Mouse (Mus musculus): ENCODE measurements at regions not wholly inside any gene's neighbourhood (a gene's known extent, or its start where the extent isn't known, plus 50 kb on each side); places are given as distances from the start of the nearest gene placed in this dataset.
A peak's percentile ranks its signal among the peaks of the same experiment; 100 is the strongest.

DNA sequence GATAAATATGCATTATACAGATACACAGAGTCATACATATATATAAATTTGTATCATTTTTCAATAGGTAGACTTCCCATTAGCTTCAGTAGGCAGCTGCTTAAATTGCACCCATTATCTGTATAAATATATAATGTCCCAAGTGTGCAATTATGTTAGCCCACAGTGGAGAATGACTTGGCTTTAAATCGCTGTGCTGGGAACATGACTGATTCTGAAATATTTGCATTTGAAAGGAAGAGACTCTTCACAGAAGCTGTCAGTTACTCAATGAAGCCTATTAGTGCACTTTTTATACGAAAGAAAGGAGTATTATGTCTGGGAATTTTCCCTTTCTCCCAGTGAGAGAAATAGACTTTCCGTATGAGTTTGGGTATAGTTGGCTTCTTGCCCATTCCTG, 242.8 kb upstream of the Pcdh7 start:
- Histone ChIP-seq H3K4me3 (ENCODE audit: control insufficient read depth in 1 of 2, insufficient read depth in 1 of 2, low read depth in 2 of 2, low read length in 2 of 2) (no peak overlapping the region), H3K9me3 (replicated peaks; ENCODE audit: insufficient read depth, low read length) (no peaks in the 10 kb centered on the region), H3K79me2 (ENCODE audit: control insufficient read depth, insufficient read depth, low read length, poor library complexity) (no peaks in the 10 kb centered on the region), H3K27me3 (ENCODE audit: control insufficient read depth in 1 of 2, insufficient read depth in 2 of 2, low read length in 2 of 2) (no peaks in the 10 kb centered on the region), H3K27ac (ENCODE audit: control insufficient read depth, low read depth, low read length) (no peak overlapping the region), H3K36me3 (ENCODE audit: control insufficient read depth in 1 of 2, insufficient read depth in 2 of 2, low read length in 2 of 2) (no peaks in the 10 kb centered on the region), H3K9ac (ENCODE audit: control insufficient read depth, low read depth, low read length, poor library complexity, severe bottlenecking) (no peak overlapping the region), H3K4me1 (ENCODE audit: control insufficient read depth in 1 of 2, insufficient read depth in 2 of 2, low read length in 2 of 2) (no peaks in the 10 kb centered on the region)
- TF ChIP-seq MEF2A (IDR thresholded peaks at IDR 0.05; ENCODE audit: extremely low read depth, insufficient replicate concordance, low read depth, low read length, poor library complexity, severe bottlenecking) (no peak), NRF1 (IDR thresholded peaks at IDR 0.05; ENCODE audit: insufficient read depth, low read depth, low read length, poor library complexity, severe bottlenecking) (no peak), POLR2AphosphoS2 (IDR thresholded peaks at IDR 0.05; ENCODE audit: low read length) (no peak), MAX (IDR thresholded peaks at IDR 0.05; ENCODE audit: low read length) (no peak), CTCF (IDR thresholded peaks at IDR 0.05 in 2 of 3, conservative IDR thresholded peaks at IDR 0.05 in 1 of 3; ENCODE audit: control insufficient read depth in 1 of 3, insufficient read depth in 1 of 3, low read depth in 2 of 3, low read length in 3 of 3, poor library complexity in 1 of 3, severe bottlenecking in 1 of 3) (no peak)
- DNase-seq (ENCODE audit: low read depth, low spot score) = no peak

GRCm38 (mm10) chr5:57477860-57478259, 239.9 kb upstream of the Pcdh7 start:
- Histone ChIP-seq H3K9me3 (replicated peaks; ENCODE audit: insufficient read depth, low read length) (no peaks in the 10 kb centered on the region), H3K27ac (ENCODE audit: control insufficient read depth, low read depth, low read length) (no peak overlapping the region), H3K9ac (ENCODE audit: control insufficient read depth, low read depth, low read length, poor library complexity, severe bottlenecking) (no peak overlapping the region), H3K27me3 (ENCODE audit: control insufficient read depth in 1 of 2, insufficient read depth in 2 of 2, low read length in 2 of 2) (no peaks in the 10 kb centered on the region), H3K4me3 (ENCODE audit: control insufficient read depth in 1 of 2, insufficient read depth in 1 of 2, low read depth in 2 of 2, low read length in 2 of 2) (no peak overlapping the region), H3K4me1 (ENCODE audit: control insufficient read depth in 1 of 2, insufficient read depth in 2 of 2, low read length in 2 of 2) (no peaks in the 10 kb centered on the region), H3K36me3 (ENCODE audit: control insufficient read depth in 1 of 2, insufficient read depth in 2 of 2, low read length in 2 of 2) (no peaks in the 10 kb centered on the region), H3K79me2 (ENCODE audit: control insufficient read depth, insufficient read depth, low read length, poor library complexity) (no peaks in the 10 kb centered on the region)
- peak; percentile 1 for DNase-seq (ENCODE audit: low read depth, low spot score)
- TF ChIP-seq UBTF (IDR thresholded peaks at IDR 0.05; ENCODE audit: borderline replicate concordance, insufficient read depth, low read depth, low read length) = no peak
- no peak for TF ChIP-seq MYB (IDR thresholded peaks at IDR 0.05; ENCODE audit: low read depth, low read length)
